Mouse (Mus musculus) neural tube, embryonic 14.5 days (tissue): ENCODE measurements around the gene Trpv3. TPM values are rescaled to one million over a fixed set of nuclear protein-coding genes. Genes with fewer than 3 reads are reported as not detected.

Experiments
- ATAC-seq: fragments of 200-750 bp; cut with Nextera tagmentation; 2 replicates; pipeline ENCODE4 v1.8.0; 2017; ENCODE audit warnings: low read depth, mild to moderate bottlenecking, moderate TSS enrichment, moderate library complexity
- H3K27ac ChIP-seq: fragments of 300-500 bp; sonication (generic); 2 replicates; pipeline ENCODE4 v1.5.1; 2014; ENCODE audit warnings: low read depth, mild to moderate bottlenecking, control low read depth, low read length, moderate library complexity, mixed read lengths
- H3K27me3 ChIP-seq: fragments of 300-500 bp; sonication (generic); 2 replicates; pipeline ENCODE4 v1.6.1; 2014; ENCODE audit warnings: low read length; ENCODE audit not compliant: control insufficient read depth, insufficient read depth
- H3K36me3 ChIP-seq: fragments of 300-500 bp; sonication (generic); 2 replicates; pipeline ENCODE4 v1.6.1; 2014; ENCODE audit warnings: low read length, mixed read lengths; ENCODE audit not compliant: control insufficient read depth, insufficient read depth
- H3K4me1 ChIP-seq: fragments of 300-500 bp; sonication (generic); 2 replicates; pipeline ENCODE4 v1.6.1; 2014; ENCODE audit warnings: low read length; ENCODE audit not compliant: control insufficient read depth, insufficient read depth
- H3K4me2 ChIP-seq: fragments of 300-500 bp; sonication (generic); 2 replicates; pipeline ENCODE4 v1.6.1; 2014; ENCODE audit warnings: mild to moderate bottlenecking, low read depth, low read length, control low read depth
- H3K4me3 ChIP-seq: fragments of 300-500 bp; sonication (generic); 2 replicates; pipeline ENCODE4 v1.5.1; 2014; ENCODE audit warnings: low read depth, low read length, control low read depth, mixed read lengths
- H3K9ac ChIP-seq: fragments of 300-500 bp; sonication (generic); replicated peaks from 2 replicates; pipeline ENCODE4 v1.6.1; 2014; ENCODE audit warnings: low read depth, mild to moderate bottlenecking, control low read depth, low read length, mixed read lengths
- H3K9me3 ChIP-seq: fragments of 300-500 bp; sonication (generic); 2 replicates; pipeline ENCODE4 v1.6.1; 2016; ENCODE audit warnings: low read length; ENCODE audit not compliant: control insufficient read depth
- WGBS: fragments of 180-500 bp; shearing (Covaris S2); extraction: QIAGEN DNeasy Blood & Tissue Kit; methylation state at CpG from one replicate; pipeline ENCODE4 v1.1.7; 2014; 5-methylcytosine and 5-hydroxymethylcytosine counted together
- polyA plus RNA-seq: library from polyadenylated mRNA; unstranded; fragments of >200 nt; fragmentation: Nextera tagmentation; extraction: Ambion mirVana; gene quantifications from 2 replicates; pipeline ENCODE4 v1.2.1, GENCODE M21; 2014

The Trpv3 gene
- polyA plus RNA-seq, 1 experiment from 2014 or later: 0.36 TPM

GRCm38 (mm10) chr11:73233992-73234391 is 33.2 kb upstream of the Trpv3 start, which contains the start of gene Trpv1:
TSS of gene Trpv1 (plus strand) at chr11:73234292.
- ATAC-seq: peak; percentile 49; the same call in 1 of the 2 replicates
- Histone ChIP-seq H3K9me3 (no peaks in the 10 kb centered on the region), H3K4me3 (no peak within 1 kb of the TSS), H3K27ac (no peak within 1 kb of the TSS), H3K9ac (no peak within 1 kb of the TSS), H3K36me3 (no peaks in the 10 kb centered on the region), H3K4me2 (no peak within 1 kb of the TSS), H3K27me3 (no peaks in the 10 kb centered on the region), H3K4me1 (no peaks in the 10 kb centered on the region)
- 79% methylated on average over 5 of the region's 5 CpGs for WGBS

- Histone ChIP-seq H3K27ac (no peak overlapping the region), H3K9ac (no peak overlapping the region), H3K9me3 (no peaks in the 10 kb centered on the region), H3K4me3 (no peak overlapping the region), H3K4me1 (no peaks in the 10 kb centered on the region), H3K27me3 (no peaks in the 10 kb centered on the region), H3K4me2 (no peak overlapping the region), H3K36me3 (no peaks in the 10 kb centered on the region)
- 52% methylated on average over 5 of the region's 5 CpGs for WGBS
- no peak for ATAC-seq
Observed at GRCm38 (mm10) chr11:73235990-73236701, 31.0 kb upstream of the Trpv3 start.

DNA sequence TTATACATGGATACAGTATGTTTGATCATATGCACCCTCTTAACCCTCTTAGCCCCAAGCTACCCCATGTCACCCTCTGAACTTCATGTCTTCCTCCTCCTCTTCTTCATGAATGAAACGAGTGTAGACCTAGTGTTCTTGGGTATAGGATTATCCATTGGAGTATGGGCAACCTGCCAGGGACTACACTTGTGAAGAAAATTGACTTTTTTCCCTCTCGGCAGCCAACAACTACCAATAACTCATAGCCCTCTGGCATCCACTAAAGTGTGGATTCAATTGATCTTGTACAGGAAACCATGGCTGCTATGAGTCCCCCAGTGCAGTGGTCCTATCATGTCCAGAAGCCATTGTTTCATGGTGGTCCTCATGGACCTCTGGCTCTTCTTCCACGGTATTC is 30.5 kb upstream of the Trpv3 start:
- Histone ChIP-seq H3K36me3 (no peaks in the 10 kb centered on the region), H3K27me3 (no peaks in the 10 kb centered on the region), H3K4me1 (no peaks in the 10 kb centered on the region), H3K9me3 (no peaks in the 10 kb centered on the region), H3K4me3 (no peak overlapping the region), H3K4me2 (no peak overlapping the region), H3K27ac (no peak overlapping the region), H3K9ac (no peak overlapping the region)
- ATAC-seq: no peak
- WGBS: 64% methylated on average over 3 of the region's 3 CpGs

- Histone ChIP-seq H3K27me3 (no peaks in the 10 kb centered on the region), H3K9me3 (no peaks in the 10 kb centered on the region), H3K9ac (no peak overlapping the region), H3K4me1 (no peaks in the 10 kb centered on the region), H3K36me3 (no peaks in the 10 kb centered on the region), H3K4me2 (no peak overlapping the region), H3K4me3 (no peak overlapping the region), H3K27ac (no peak overlapping the region)
- 61% methylated on average over 6 of the region's 6 CpGs for WGBS
- ATAC-seq: no peak
Observed at GRCm38 (mm10) chr11:73242199-73242598, 25.0 kb upstream of the Trpv3 start.

DNA sequence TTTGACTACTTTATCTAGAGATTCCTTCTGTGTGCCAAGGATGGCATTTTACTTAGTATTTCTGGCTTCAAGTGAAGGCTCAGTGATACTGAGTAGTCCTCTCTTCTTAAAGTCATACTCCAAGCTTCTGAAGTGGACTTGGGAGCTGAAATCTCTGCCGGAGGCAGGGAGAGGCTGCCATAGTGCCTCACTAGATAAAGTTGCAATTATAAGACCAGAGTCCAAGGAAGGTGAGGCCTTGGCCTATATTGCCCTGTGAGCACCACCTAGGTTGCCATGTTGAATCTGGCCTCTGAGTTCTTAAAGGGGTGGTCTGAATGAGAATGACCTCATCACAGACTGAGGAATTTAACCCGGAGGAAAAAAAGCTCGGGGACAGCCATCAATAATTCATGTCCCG is 24.4 kb upstream of the Trpv3 start:
- Histone ChIP-seq H3K36me3 (no peaks in the 10 kb centered on the region), H3K27ac (no peak overlapping the region), H3K4me3 (no peak overlapping the region), H3K27me3 (no peaks in the 10 kb centered on the region), H3K9ac (no peak overlapping the region), H3K4me2 (no peak overlapping the region), H3K4me1 (no peaks in the 10 kb centered on the region), H3K9me3 (no peaks in the 10 kb centered on the region)
- 81% methylated on average over 4 of the region's 4 CpGs for WGBS
- ATAC-seq: no peak

DNA sequence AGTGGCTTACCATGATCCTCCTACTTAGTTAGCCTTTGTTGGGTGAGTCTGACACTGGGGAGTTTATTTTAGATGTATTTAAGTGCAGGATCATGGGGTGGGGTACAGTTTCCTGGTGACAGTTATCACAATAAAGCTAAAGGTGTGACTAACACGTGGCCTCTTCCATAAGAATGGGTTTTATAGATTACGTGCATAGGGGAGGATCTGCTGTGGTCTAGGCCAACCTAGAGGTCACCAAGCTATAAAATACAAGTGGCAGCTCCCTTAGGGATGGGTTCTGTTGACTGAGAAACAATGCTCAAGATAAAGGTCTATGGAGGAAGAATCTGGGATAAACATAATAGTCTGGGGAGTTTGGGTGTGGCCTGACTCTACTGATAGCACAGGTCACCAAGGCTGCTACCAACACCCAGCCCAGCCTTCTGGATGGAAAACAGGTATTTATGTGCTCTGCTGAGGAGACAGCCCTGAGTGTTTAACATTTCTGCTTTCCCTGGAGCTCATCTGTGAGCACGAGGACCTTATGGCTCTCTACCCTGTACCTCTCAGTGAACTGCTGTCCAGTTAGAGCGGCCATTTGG is 9.7 kb upstream of the Trpv3 start:
- H3K9ac ChIP-seq: no peak overlapping the region
- H3K4me2 ChIP-seq: no peak overlapping the region
- H3K27ac ChIP-seq: no peak overlapping the region
- H3K27me3 ChIP-seq: no peaks in the 10 kb centered on the region
- no peaks in the 10 kb centered on the region for H3K4me1 ChIP-seq
- no peak overlapping the region for H3K4me3 ChIP-seq
- 72% methylated on average over 4 of the region's 4 CpGs for WGBS
- no peaks in the 10 kb centered on the region for H3K36me3 ChIP-seq
- ATAC-seq: no peak
- H3K9me3 ChIP-seq: no peaks in the 10 kb centered on the region

GRCm38 (mm10) chr11:73258664-73259063 is 8.5 kb upstream of the Trpv3 start:
- Histone ChIP-seq H3K4me1 (no peaks in the 10 kb centered on the region), H3K4me2 (no peak overlapping the region), H3K36me3 (no peaks in the 10 kb centered on the region), H3K9ac (no peak overlapping the region), H3K9me3 (no peaks in the 10 kb centered on the region), H3K27ac (no peak overlapping the region), H3K4me3 (no peak overlapping the region), H3K27me3 (no peaks in the 10 kb centered on the region)
- no peak for ATAC-seq

DNA sequence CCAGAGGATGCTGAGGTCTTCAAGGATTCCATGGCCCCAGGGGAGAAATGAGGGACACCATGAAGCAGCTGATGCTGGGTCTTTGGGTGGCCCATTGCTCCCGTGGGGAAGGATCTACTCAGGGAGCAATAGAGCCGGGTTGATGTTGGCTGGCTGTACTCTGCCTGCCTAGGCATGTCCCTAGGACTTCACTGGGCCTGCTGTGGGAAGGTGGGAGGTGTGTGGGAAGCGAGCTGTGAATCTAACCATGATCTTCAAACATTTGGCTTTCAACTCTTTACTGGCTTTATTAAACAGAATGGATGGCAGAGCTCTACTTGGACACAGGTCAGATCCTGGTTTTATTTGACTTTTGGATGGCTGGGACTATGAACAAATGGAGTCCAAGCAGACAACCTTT is 6.7 kb upstream of the Trpv3 start:
- H3K9ac ChIP-seq: no peak overlapping the region
- no peaks in the 10 kb centered on the region for H3K4me1 ChIP-seq
- WGBS: 74% methylated on average over 3 of the region's 3 CpGs
- H3K4me3 ChIP-seq: no peak overlapping the region
- H3K27me3 ChIP-seq: no peaks in the 10 kb centered on the region
- H3K27ac ChIP-seq: no peak overlapping the region
- H3K36me3 ChIP-seq: no peaks in the 10 kb centered on the region
- ATAC-seq: no peak
- H3K9me3 ChIP-seq: no peaks in the 10 kb centered on the region
- H3K4me2 ChIP-seq: no peak overlapping the region

DNA sequence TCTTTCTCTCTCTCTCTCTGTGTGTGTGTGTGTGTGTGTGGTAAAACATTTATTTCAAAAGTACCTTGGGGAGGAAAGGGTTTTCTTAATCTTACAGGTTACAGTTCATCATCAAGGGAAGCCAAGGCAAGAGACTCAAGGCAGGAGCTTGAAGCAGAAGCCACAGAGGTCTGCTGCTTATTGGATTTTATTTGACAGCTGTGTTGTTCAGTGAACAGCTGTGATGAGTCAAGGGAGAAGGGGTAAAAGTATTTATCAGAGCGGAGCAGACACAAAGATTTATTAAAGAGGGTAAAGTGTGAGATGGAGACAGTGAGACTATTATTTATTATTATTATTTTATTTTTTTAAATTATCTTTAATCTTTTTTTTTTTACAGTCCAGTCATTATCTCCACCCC is 5.8 kb upstream of the Trpv3 start:
- Histone ChIP-seq H3K36me3 (no peaks in the 10 kb centered on the region), H3K4me1 (no peaks in the 10 kb centered on the region), H3K9ac (no peak overlapping the region), H3K27me3 (no peaks in the 10 kb centered on the region), H3K9me3 (no peaks in the 10 kb centered on the region), H3K4me2 (no peak overlapping the region), H3K4me3 (no peak overlapping the region), H3K27ac (no peak overlapping the region)
- 83% methylated on average over 1 of the region's 1 CpGs for WGBS
- ATAC-seq: no peak
